8 mouse cellular contexts compared by ENCODE assay signal in the genomic region with DNA sequence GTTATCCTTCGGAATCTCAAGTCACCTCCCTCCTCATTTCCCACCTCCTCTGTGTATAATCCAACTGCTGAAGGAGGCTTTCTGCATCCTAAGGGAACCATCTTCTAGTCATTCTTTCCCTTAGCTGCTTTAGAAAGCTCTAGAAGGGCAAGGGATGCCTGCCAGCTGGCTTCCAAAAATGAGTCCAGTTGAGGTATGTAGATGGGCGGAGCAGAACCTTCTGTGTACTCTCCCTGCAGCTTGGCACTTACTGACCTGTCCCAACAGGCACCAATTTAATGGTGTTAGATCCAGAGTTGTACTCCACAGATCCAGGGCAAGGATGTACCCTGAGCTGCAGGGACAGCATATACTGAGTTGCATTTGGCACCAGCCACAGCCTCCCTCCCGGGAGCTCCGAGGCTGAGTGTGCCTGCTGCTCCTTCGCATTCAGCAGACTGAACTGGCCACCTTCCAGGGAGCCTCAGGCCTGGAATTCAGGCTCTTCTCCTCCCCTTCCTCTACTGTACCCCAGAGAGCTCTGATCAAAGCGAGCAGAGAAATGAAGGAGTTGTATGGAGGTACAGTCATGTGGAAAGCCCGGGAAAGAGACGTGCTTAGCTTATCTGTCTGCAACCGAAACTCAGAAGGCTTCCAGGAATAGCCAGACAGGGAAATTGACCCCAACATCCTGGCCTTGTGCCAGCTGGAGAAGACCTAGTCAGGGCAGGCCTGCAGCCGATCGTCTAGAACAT.
DNase-seq lines count a peak whose midpoint lies in the region; ATAC-seq lines count a peak whose summit lies in the region.

No protein-coding gene starts in this region.

- H3K9ac ChIP-seq in heart, embryonic 15.5 days, result no peak overlapping the region

- no peaks in the 10 kb centered on the region for H3K27me3 ChIP-seq in heart, embryonic 15.5 days

- peaks cover 47% of the 10 kb centered on the region for H3K4me1 ChIP-seq in heart, embryonic 15.5 days (replicated peaks)

- H3K9me3 ChIP-seq in heart, embryonic 15.5 days (replicated peaks), result no peaks in the 10 kb centered on the region

- 15% methylated on average over 11 of the region's 11 CpGs for WGBS in heart, embryonic 15.5 days

- peak overlapping the region; percentile 10 for H3K4me3 ChIP-seq in heart, embryonic 15.5 days

- H3K27ac ChIP-seq in heart, embryonic 15.5 days, result peak overlapping the region; percentile 93

- no peaks in the 10 kb centered on the region for H3K36me3 ChIP-seq in heart, embryonic 15.5 days

- peak overlapping the region; percentile 44 for H3K4me2 ChIP-seq in heart, embryonic 15.5 days

- ATAC-seq in heart, embryonic 15.5 days (replicated peaks; ENCODE audit: insufficient number of reproducible peaks, insufficient read depth, low FRiP score, low read depth), result peak; percentile 87

- peak; percentile 69 for DNase-seq in layer of hippocampus, adult 11-12 months (ENCODE audit: low spot score)
- DNase-seq in layer of hippocampus, adult 9-10 months (ENCODE audit: low spot score), result no peak
- DNase-seq in fat pad, adult 2 months (ENCODE audit: extremely low read depth, low read depth, low spot score), result peak; percentile 76
- DNase-seq in kidney, postnatal 14 days, result peak; percentile 83
- peak; percentile 33 to 40 for DNase-seq in lung, adult 18-20 months
- peak; percentile 54 for DNase-seq in skeletal muscle tissue, adult 2 months (ENCODE audit: low read depth, low spot score)
- DNase-seq in T-cell, adult 2 months (ENCODE audit: low spot score), result no peak

Comparison
In these comparisons a context has a peak if more than half of its experiments do, and no peak if none do; other contexts are left out.
1. DNase-seq: peak in layer of hippocampus, adult 11-12 months (single experiment), fat pad, adult 2 months (single experiment), kidney, postnatal 14 days (single experiment), lung, adult 18-20 months (2 of 2) and skeletal muscle tissue, adult 2 months (single experiment); none in layer of hippocampus, adult 9-10 months (single experiment) and T-cell, adult 2 months (single experiment).